Mouse (Mus musculus): Measurements from ENCODE around the gene Fbxl2.

Fbxl2 gene

GRCm38 (mm10) chr9:114042490-114042889 is 3.5 kb downstream of the Fbxl2 start:
- ChIA-PET CTCF (interaction anchor here in 2 of 4 experiments (0.9 to 1.6 kb wide), 3 partner anchors 27 to 45 kb away, joined by 4 to 6 read pairs (median 5); no protein-coding TSS in a partner anchor), POLR2A (interaction anchor here in 2 of 4 experiments (0.6 to 0.9 kb wide), 2 partner anchors 9 to 36 kb away, joined by 3 to 8 read pairs; no protein-coding TSS in a partner anchor)

GRCm38 (mm10) chr9:114040945-114041344 is 5.0 kb downstream of the Fbxl2 start:
- CTCF ChIA-PET = interaction anchor here (0.5 to 1.6 kb wide), 12 partner anchors 14 to 1972 kb away, joined by 3 to 9 read pairs (median 4); no protein-coding TSS in a partner anchor
- POLR2A ChIA-PET = interaction anchor here in 2 of 4 experiments (1.0 to 1.1 kb wide), 2 partner anchors 14 to 52 kb away, joined by 3 to 6 read pairs; no protein-coding TSS in a partner anchor

- ChIA-PET CTCF (interaction anchor here in 3 of 4 experiments (0.7 to 1.4 kb wide), 8 partner anchors 11 to 61 kb away, joined by 3 to 6 read pairs (median 3); partner anchors contain the start of gene Fbxl2 (in 1 of the 3)), POLR2A (interaction anchor here in 3 of 4 experiments (0.5 to 2.4 kb wide), 19 partner anchors 9 to 1547 kb away, joined by 3 to 10 read pairs (median 4); partner anchors contain the start of genes Fbxl2 (in 2 of the 3) and Ubp1 (in 1 of the 3))
Measured at GRCm38 (mm10) chr9:114026261-114026934, 19.6 kb downstream of the Fbxl2 start.

GRCm38 (mm10) chr9:114025846-114026245 is 20.1 kb downstream of the Fbxl2 start:
- ChIA-PET CTCF (interaction anchor here in 1 of 4 experiments (1.0 kb wide), 1 partner anchor 10 kb away, joined by 3 read pairs; no protein-coding TSS in a partner anchor), POLR2A (interaction anchor here in 3 of 4 experiments (0.5 to 2.4 kb wide), 6 partner anchors 10 to 1546 kb away, joined by 3 to 9 read pairs (median 5); partner anchors contain the start of genes Fbxl2 (in 1 of the 3) and Ubp1 (in 1 of the 3))

- ChIA-PET POLR2A (interaction anchor here in 1 of 4 experiments (2.3 to 2.4 kb wide), 2 partner anchors 9 to 94 kb away, joined by 5 to 9 read pairs; partner anchors contain the start of gene Ubp1), CTCF (interaction anchor here in 2 of 4 experiments (0.8 to 1.0 kb wide), 2 partner anchors 10 to 51 kb away, joined by 3 read pairs; no protein-coding TSS in a partner anchor)
Measured at GRCm38 (mm10) chr9:114025182-114025581, 20.8 kb downstream of the Fbxl2 start.

GRCm38 (mm10) chr9:114022141-114022540 is 23.9 kb downstream of the Fbxl2 start:
- ChIA-PET POLR2A (interaction anchor here in 1 of 4 experiments (0.7 kb wide), 1 partner anchor 24 kb away, joined by 3 read pairs; the partner anchor contains the start of gene Fbxl2), CTCF (no interaction called here)

- ChIA-PET CTCF (interaction anchor here in 3 of 4 experiments (0.6 to 1.9 kb wide), 7 partner anchors 9 to 416 kb away, joined by 3 to 5 read pairs (median 3); partner anchors contain the start of genes Fbxl2 (in 1 of the 3) and Susd5 (in 1 of the 3)), POLR2A (interaction anchor here in 1 of 4 experiments (0.5 to 1.1 kb wide), 3 partner anchors 10 to 28 kb away, joined by 3 to 4 read pairs (median 3); no protein-coding TSS in a partner anchor)
Measured at GRCm38 (mm10) chr9:114019012-114019762, 26.8 kb downstream of the Fbxl2 start.

GRCm38 (mm10) chr9:114016402-114016801 is 29.6 kb downstream of the Fbxl2 start:
- ChIA-PET POLR2A (interaction anchor here in 2 of 4 experiments (0.5 to 1.3 kb wide), 3 partner anchors 10 to 1008 kb away, joined by 3 to 5 read pairs (median 4); no protein-coding TSS in a partner anchor), CTCF (interaction anchor here (0.7 to 1.8 kb wide), 12 partner anchors 12 to 97 kb away, joined by 3 to 16 read pairs (median 5); partner anchors contain the start of gene Fbxl2 (in 1 of the 4))

- POLR2A ChIA-PET = interaction anchor here in 2 of 4 experiments (0.5 to 1.3 kb wide), 4 partner anchors 10 to 1009 kb away, joined by 3 to 5 read pairs (median 3); no protein-coding TSS in a partner anchor
- CTCF ChIA-PET = interaction anchor here (0.5 to 1.8 kb wide), 38 partner anchors 9 to 835 kb away, joined by 3 to 16 read pairs (median 4); partner anchors contain the start of gene Fbxl2 (in 2 of the 4)
Measured at GRCm38 (mm10) chr9:114015724-114016123, 30.3 kb downstream of the Fbxl2 start.

- ChIA-PET CTCF (interaction anchor here in 2 of 4 experiments (0.6 kb wide), 3 partner anchors 103 to 288 kb away, joined by 3 to 4 read pairs (median 3); no protein-coding TSS in a partner anchor), POLR2A (no interaction called here)
Measured at GRCm38 (mm10) chr9:114014034-114014433, 32.0 kb downstream of the Fbxl2 start.

- POLR2A ChIA-PET = interaction anchor here in 3 of 4 experiments (0.6 to 1.5 kb wide), 4 partner anchors 18 to 76 kb away, joined by 3 to 4 read pairs (median 4); partner anchors contain the start of gene Fbxl2 (in 1 of the 3)
- CTCF ChIA-PET = interaction anchor here (0.5 to 3.8 kb wide), 8 partner anchors 10 to 365 kb away, joined by 3 to 15 read pairs (median 3); partner anchors contain the start of gene Fbxl2 (in 1 of the 4)
Measured at GRCm38 (mm10) chr9:114011203-114011602, 34.8 kb downstream of the Fbxl2 start.

GRCm38 (mm10) chr9:114009526-114009925 is 36.5 kb downstream of the Fbxl2 start:
- POLR2A ChIA-PET = interaction anchor here in 2 of 4 experiments (0.7 to 1.2 kb wide), 7 partner anchors 9 to 251 kb away, joined by 3 read pairs; partner anchors contain the start of genes Susd5 (in 1 of the 2) and Ubp1 (in 1 of the 2)
- CTCF ChIA-PET = interaction anchor here in 3 of 4 experiments (0.6 to 3.8 kb wide), 7 partner anchors 9 to 601 kb away, joined by 3 to 15 read pairs (median 4); partner anchors contain the start of gene Fbxl2 (in 1 of the 3)

GRCm38 (mm10) chr9:114007850-114008350 is 38.1 kb downstream of the Fbxl2 start:
- ChIA-PET POLR2A (interaction anchor here in 3 of 4 experiments (0.7 to 1.2 kb wide), 3 partner anchors 19 to 114 kb away, joined by 3 to 4 read pairs (median 3); partner anchors contain the start of gene Ubp1 (in 1 of the 3)), CTCF (interaction anchor here in 2 of 4 experiments (1.0 to 3.8 kb wide), 4 partner anchors 10 to 37 kb away, joined by 3 to 15 read pairs (median 4); partner anchors contain the start of gene Fbxl2 (in 1 of the 2))

GRCm38 (mm10) chr9:114006801-114007200 is 39.2 kb downstream of the Fbxl2 start:
- POLR2A ChIA-PET = no interaction called here
- CTCF ChIA-PET = interaction anchor here in 2 of 4 experiments (0.7 to 1.5 kb wide), 4 partner anchors 9 to 231 kb away, joined by 3 read pairs; no protein-coding TSS in a partner anchor

- POLR2A ChIA-PET = no interaction called here
Measured at GRCm38 (mm10) chr9:113998311-113998710, 47.7 kb downstream of the Fbxl2 start.

GRCm38 (mm10) chr9:113992810-113993209 is 53.2 kb downstream of the Fbxl2 start:
- ChIA-PET CTCF (interaction anchor here in 1 of 4 experiments (1.5 kb wide), 1 partner anchor 23 kb away, joined by 3 read pairs; no protein-coding TSS in a partner anchor), POLR2A (interaction anchor here in 1 of 4 experiments (1.0 kb wide), 1 partner anchor 17 kb away, joined by 3 read pairs; no protein-coding TSS in a partner anchor)

More at GRCm38 (mm10) chr9:113998311-113998710, 47.7 kb downstream of the Fbxl2 start:
- CTCF ChIA-PET = interaction anchor here (0.6 to 2.1 kb wide), 10 partner anchors 11 to 70 kb away, joined by 3 to 7 read pairs (median 4); partner anchors contain the start of gene Ubp1 (in 1 of the 4)

Measured in embryonic stem cell, embryonic (primary cell).